Mouse (Mus musculus) central nervous system, embryonic 14 days (tissue): Measurements from ENCODE around the gene Nipal4. TPM values are rescaled to one million over a fixed set of nuclear protein-coding genes. Genes with fewer than 3 reads are reported as not detected.

ENCODE experiments used
- polyA plus RNA-seq: library from polyadenylated mRNA; depleted of rRNA; stranded (reverse); fragments of >200 nt; gene quantifications from 2 replicates; pipeline ENCODE4 v1.2.3, GENCODE M21; 2012; rRNA removed

Nipal4 gene
- polyA plus RNA-seq: 0.28 and 0.58 TPM in 2 replicates

DNA sequence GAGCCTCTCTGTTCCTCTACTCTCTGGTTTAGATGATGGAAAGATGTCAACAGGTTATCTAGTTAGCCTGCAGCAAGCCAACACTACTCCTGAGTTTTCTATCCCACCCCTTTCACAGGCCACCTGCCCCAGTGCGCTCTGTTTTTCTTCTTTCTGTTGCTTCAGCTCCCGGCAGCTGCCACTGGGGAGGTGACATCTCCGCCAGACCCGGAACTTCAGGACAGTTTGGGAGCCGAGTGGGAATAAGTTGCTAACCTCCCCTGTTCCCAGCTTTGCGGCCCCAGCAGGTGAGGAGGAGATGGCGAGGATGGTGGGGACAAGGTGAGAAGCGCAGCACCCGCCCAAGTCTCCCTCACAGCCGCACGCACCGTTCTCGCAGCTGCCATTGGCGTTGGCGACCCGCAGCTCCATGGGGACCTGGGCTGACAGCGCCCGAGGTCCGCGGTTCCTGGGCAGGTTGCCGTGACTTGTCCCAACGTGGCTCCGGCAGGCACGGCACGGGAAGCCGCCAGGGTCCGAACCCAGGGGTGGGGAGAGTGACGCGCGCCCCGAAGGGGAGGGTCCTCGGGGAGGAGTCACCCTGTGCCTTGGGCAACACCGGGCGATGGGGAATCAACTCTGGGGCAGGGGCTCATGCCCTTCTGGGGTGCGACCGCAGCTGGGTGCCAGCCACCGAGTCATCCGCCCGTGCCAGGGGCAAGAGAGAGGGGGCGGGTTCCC is at the start of gene Nipal4:
TSS of gene Nipal4 (minus strand) at position 643 of the 720 bp plus-strand sequence.

Other genes starting within 250 kb of the Nipal4 start
- gene Lsm11, start 221.6 kb downstream of the Nipal4 start, polyA plus RNA-seq: 18.1 and 18.6 TPM in 2 replicates
- 12.7 and 14.4 TPM in 2 replicates for gene Thg1l, start 211.0 kb downstream of the Nipal4 start, polyA plus RNA-seq
- gene Sox30, start 186.2 kb downstream of the Nipal4 start, polyA plus RNA-seq: 0.31 and 0.53 TPM in 2 replicates
- gene Gm12166, start 114.2 kb downstream of the Nipal4 start, polyA plus RNA-seq: 6.2 and 7.4 TPM in 2 replicates
- gene Adam19, start 110.5 kb downstream of the Nipal4 start, polyA plus RNA-seq: 16.3 and 21.8 TPM in 2 replicates
- gene Fndc9, start 69.0 kb upstream of the Nipal4 start, polyA plus RNA-seq: 1.3 and 1.5 TPM in 2 replicates
- 45.4 and 45.7 TPM in 2 replicates for gene Cyfip2, start 146.4 kb upstream of the Nipal4 start, polyA plus RNA-seq
- gene Itk, start 223.0 kb upstream of the Nipal4 start, polyA plus RNA-seq: 0.02 and 0.04 TPM in 2 replicates
- gene Fam71b, start 230.1 kb upstream of the Nipal4 start, polyA plus RNA-seq: not detected in 2 replicates